Mouse (Mus musculus): ENCODE results near the gene Ttk.
A peak's percentile ranks its signal among the peaks of the same experiment; 100 is the strongest.

DNA sequence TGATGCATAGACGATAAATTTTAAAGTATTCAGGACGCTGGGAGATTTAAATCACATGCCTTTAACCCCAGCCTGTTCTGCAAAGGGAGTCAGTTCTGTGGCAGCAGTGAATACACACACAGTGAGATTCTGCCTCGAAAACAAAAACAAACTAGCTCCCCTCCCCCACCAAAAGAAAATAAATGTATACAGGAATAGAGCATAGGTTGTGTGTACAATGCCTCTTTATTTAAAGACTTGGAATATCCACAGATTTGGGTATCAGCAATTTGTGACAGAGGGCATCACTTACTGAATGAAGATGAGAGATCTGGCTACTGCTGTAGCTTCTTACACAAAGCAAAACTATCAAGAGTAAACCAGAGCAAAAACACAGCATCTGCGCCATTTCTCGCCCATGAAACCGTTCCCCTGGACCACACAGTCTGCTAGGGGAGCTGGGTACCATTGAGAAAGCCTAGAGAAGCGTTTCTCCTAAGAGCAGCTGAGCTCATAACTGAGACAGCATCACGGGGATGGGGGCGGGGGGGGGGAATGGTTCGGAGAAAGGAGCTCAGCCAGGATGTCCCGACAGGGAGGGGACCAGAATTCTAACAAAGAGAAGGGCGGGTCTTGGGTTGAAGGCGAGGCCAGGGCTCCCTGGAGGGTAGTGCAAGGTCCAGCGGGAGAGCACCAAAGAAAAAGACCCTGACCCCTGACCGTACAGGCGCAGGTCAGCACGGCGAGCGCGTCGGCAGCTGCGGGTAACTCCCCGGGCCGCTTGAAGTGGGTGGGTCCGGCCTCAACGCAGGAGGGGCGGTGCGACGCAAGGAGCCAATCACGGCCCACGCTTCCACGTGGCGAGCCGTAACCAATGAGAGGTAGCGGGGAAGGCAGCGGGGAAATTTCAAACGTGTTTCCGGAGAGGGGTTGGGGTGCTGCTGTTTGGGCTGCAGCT, at the start of gene Ttk:
- TF ChIP-seq FLI1 (IDR thresholded peaks at IDR 0.05; ENCODE audit: low read length) (peak; percentile 96; the same call in 1 of the 2 replicates), GATA1 (IDR thresholded peaks at IDR 0.05; ENCODE audit: borderline replicate concordance, low read length) (no peak)
